Mouse (Mus musculus): ENCODE measurements around the gene Apoo.
"Not testable (repeated sequence)": the region's sequence is repeated elsewhere in the genome, so short reads cannot be mapped to it uniquely, and the experiment has no call there.

DNA sequence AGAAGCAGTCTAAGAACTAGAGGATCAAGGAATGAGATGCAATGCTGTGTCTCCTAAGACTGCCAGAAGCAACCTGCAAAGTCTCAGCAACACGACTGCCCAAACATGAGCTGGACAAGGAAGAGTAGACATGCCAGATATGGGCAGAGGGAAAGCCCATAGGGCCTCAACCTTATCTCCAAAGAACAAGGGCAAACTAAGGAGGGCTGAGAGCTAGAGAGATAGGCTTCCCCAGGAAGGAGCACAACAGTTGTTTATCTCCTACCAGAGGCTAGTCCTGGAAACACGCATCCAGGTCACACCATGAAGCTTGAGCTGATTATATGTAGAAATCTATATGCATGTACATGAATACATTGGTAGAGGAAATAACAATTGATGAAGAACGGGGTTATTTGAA is 78.5 kb downstream of the Apoo start:
- not testable (repeated sequence) for TF ChIP-seq TAL1, GATA1 (IDR thresholded peaks at IDR 0.05; ENCODE audit: low read length)

All from erythroblast, embryonic 14.5 days (primary cell).